Mouse (Mus musculus): ENCODE results near the gene Lfng. TPM values are rescaled to one million over a fixed set of nuclear protein-coding genes. Genes with fewer than 3 reads are reported as not detected.

Gene Lfng
- polyA plus RNA-seq, 1 experiment = not detected

GRCm38 (mm10) chr5:140582995-140583731 lies 24.0 kb upstream of the Lfng start:
- H3K27ac ChIP-seq (ENCODE audit: insufficient read depth, low read depth, low read length) = no peak overlapping the region
- whole genome bisulfite sequencing = 64% methylated on average over 8 of the region's 8 CpGs
- H3K4me3 ChIP-seq (ENCODE audit: insufficient read depth, low read depth, low read length) = no peak overlapping the region
- peaks cover 9% of the 10 kb centered on the region; the same call in 1 of the 2 replicates for H3K4me1 ChIP-seq (ENCODE audit: control insufficient read depth, insufficient read depth, low read length)
- no peak for TF ChIP-seq POLR2A (IDR thresholded peaks at IDR 0.05; ENCODE audit: insufficient read depth, low read depth, low read length)
- no peak for TF ChIP-seq CTCF (IDR thresholded peaks at IDR 0.05; ENCODE audit: insufficient read depth, low read depth, low read length)

- TF ChIP-seq CTCF (IDR thresholded peaks at IDR 0.05; ENCODE audit: insufficient read depth, low read depth, low read length) (no peak), POLR2A (IDR thresholded peaks at IDR 0.05; ENCODE audit: insufficient read depth, low read depth, low read length) (no peak)
- Histone ChIP-seq H3K4me3 (ENCODE audit: insufficient read depth, low read depth, low read length) (no peak overlapping the region), H3K4me1 (ENCODE audit: control insufficient read depth, insufficient read depth, low read length) (peaks cover 7% of the 10 kb centered on the region; the same call in 1 of the 2 replicates), H3K27ac (ENCODE audit: insufficient read depth, low read depth, low read length) (no peak overlapping the region)
- WGBS = 64% methylated on average over 6 of the region's 6 CpGs
Observed at GRCm38 (mm10) chr5:140583732-140584368, 23.3 kb upstream of the Lfng start.

- Histone ChIP-seq H3K27ac (ENCODE audit: insufficient read depth, low read depth, low read length) (no peak overlapping the region), H3K4me3 (ENCODE audit: insufficient read depth, low read depth, low read length) (no peak overlapping the region), H3K4me1 (ENCODE audit: control insufficient read depth, insufficient read depth, low read length) (peaks cover 4% of the 10 kb centered on the region; the same call in 1 of the 2 replicates)
- whole genome bisulfite sequencing = 95% methylated on average over 16 of the region's 16 CpGs
- TF ChIP-seq CTCF (IDR thresholded peaks at IDR 0.05; ENCODE audit: insufficient read depth, low read depth, low read length) = no peak
- no peak for TF ChIP-seq POLR2A (IDR thresholded peaks at IDR 0.05; ENCODE audit: insufficient read depth, low read depth, low read length)
Observed at GRCm38 (mm10) chr5:140589082-140589774, 17.9 kb upstream of the Lfng start.

GRCm38 (mm10) chr5:140594846-140595245 lies 12.3 kb upstream of the Lfng start:
- peaks cover 9% of the 10 kb centered on the region; the same call in 1 of the 2 replicates for H3K4me1 ChIP-seq (ENCODE audit: control insufficient read depth, insufficient read depth, low read length)
- 90% methylated on average over 5 of the region's 5 CpGs for WGBS
- TF ChIP-seq POLR2A (IDR thresholded peaks at IDR 0.05; ENCODE audit: insufficient read depth, low read depth, low read length) (no peak), CTCF (IDR thresholded peaks at IDR 0.05; ENCODE audit: insufficient read depth, low read depth, low read length) (no peak)
- H3K4me3 ChIP-seq (ENCODE audit: insufficient read depth, low read depth, low read length) = no peak overlapping the region
- no peak overlapping the region for H3K27ac ChIP-seq (ENCODE audit: insufficient read depth, low read depth, low read length)

- peaks cover 8% of the 10 kb centered on the region for H3K4me1 ChIP-seq (ENCODE audit: control insufficient read depth, insufficient read depth, low read length)
- no peak overlapping the region for H3K4me3 ChIP-seq (ENCODE audit: insufficient read depth, low read depth, low read length)
- no peak overlapping the region for H3K27ac ChIP-seq (ENCODE audit: insufficient read depth, low read depth, low read length)
- 95% methylated on average over 3 of the region's 3 CpGs for WGBS
- TF ChIP-seq POLR2A (IDR thresholded peaks at IDR 0.05; ENCODE audit: insufficient read depth, low read depth, low read length) = no peak
- TF ChIP-seq CTCF (IDR thresholded peaks at IDR 0.05; ENCODE audit: insufficient read depth, low read depth, low read length) = no peak
Observed at GRCm38 (mm10) chr5:140596426-140596825, 10.7 kb upstream of the Lfng start.

- Histone ChIP-seq H3K27ac (ENCODE audit: insufficient read depth, low read depth, low read length) (no peak overlapping the region), H3K4me3 (ENCODE audit: insufficient read depth, low read depth, low read length) (no peak overlapping the region), H3K4me1 (ENCODE audit: control insufficient read depth, insufficient read depth, low read length) (peaks cover 13% of the 10 kb centered on the region)
- TF ChIP-seq POLR2A (IDR thresholded peaks at IDR 0.05; ENCODE audit: insufficient read depth, low read depth, low read length) (no peak), CTCF (IDR thresholded peaks at IDR 0.05; ENCODE audit: insufficient read depth, low read depth, low read length) (no peak)
- WGBS = 84% methylated on average over 18 of the region's 18 CpGs
Observed at GRCm38 (mm10) chr5:140596927-140597588, 10.1 kb upstream of the Lfng start.

- Histone ChIP-seq H3K4me3 (ENCODE audit: insufficient read depth, low read depth, low read length) (no peak overlapping the region), H3K27ac (ENCODE audit: insufficient read depth, low read depth, low read length) (no peak overlapping the region), H3K4me1 (ENCODE audit: control insufficient read depth, insufficient read depth, low read length) (peaks cover 16% of the 10 kb centered on the region)
- TF ChIP-seq CTCF (IDR thresholded peaks at IDR 0.05; ENCODE audit: insufficient read depth, low read depth, low read length) (no peak), POLR2A (IDR thresholded peaks at IDR 0.05; ENCODE audit: insufficient read depth, low read depth, low read length) (no peak)
- 92% methylated on average over 4 of the region's 4 CpGs for WGBS
Observed at GRCm38 (mm10) chr5:140597787-140598186, 9.3 kb upstream of the Lfng start.

GRCm38 (mm10) chr5:140599939-140600338 lies 7.2 kb upstream of the Lfng start:
- no peak for TF ChIP-seq POLR2A (IDR thresholded peaks at IDR 0.05; ENCODE audit: insufficient read depth, low read depth, low read length)
- no peak for TF ChIP-seq CTCF (IDR thresholded peaks at IDR 0.05; ENCODE audit: insufficient read depth, low read depth, low read length)
- H3K27ac ChIP-seq (ENCODE audit: insufficient read depth, low read depth, low read length) = no peak overlapping the region
- no peak overlapping the region for H3K4me3 ChIP-seq (ENCODE audit: insufficient read depth, low read depth, low read length)
- WGBS = 74% methylated on average over 5 of the region's 5 CpGs
- peaks cover 16% of the 10 kb centered on the region for H3K4me1 ChIP-seq (ENCODE audit: control insufficient read depth, insufficient read depth, low read length)
